Mouse (Mus musculus) thymus, adult 2 months (tissue): ENCODE measurements around the gene P3h2.

Source experiments
- CTCF ChIP-seq: fragments of 200-500 bp; IDR thresholded peaks from 2 replicates; pipeline ENCODE4 v1.5.1; 2012; ENCODE audit warnings: mild to moderate bottlenecking, control low read depth, low read length, moderate library complexity, borderline replicate concordance; ENCODE audit not compliant: control insufficient read depth, poor library complexity, insufficient read depth; ENCODE audit errors: extremely low read depth
- POLR2A ChIP-seq: fragments of 200-500 bp; IDR thresholded peaks from 2 replicates; pipeline ENCODE4 v1.6.1; 2012; ENCODE audit warnings: mild to moderate bottlenecking, low read length, control low read depth, moderate library complexity; ENCODE audit not compliant: control insufficient read depth, poor library complexity, insufficient read depth; ENCODE audit errors: extremely low read depth

GRCm38 (mm10) chr16:26021759-26022158, 83.8 kb downstream of the P3h2 start:
- TF ChIP-seq CTCF (no peak), POLR2A (no peak)
